Mouse (Mus musculus) gastrocnemius, adult 2 months (tissue): ENCODE results near the gene Smg7. TPM values are rescaled to one million over a fixed set of nuclear protein-coding genes. Genes with fewer than 3 reads are reported as not detected.

Experiments used
- DNase-seq: peaks from one replicate; pipeline ENCODE4 v3.0.0; 2022
- H3K27ac ChIP-seq: fragments of 200-600 bp; 2 replicates; pipeline ENCODE4 v1.8.1; 2022; ENCODE audit warnings: mild to moderate bottlenecking
- H3K4me3 ChIP-seq: fragments of 200-600 bp; 2 replicates; pipeline ENCODE4 v1.8.1; 2022; ENCODE audit warnings: mild to moderate bottlenecking, moderate library complexity
- CTCF ChIP-seq: fragments of 200-600 bp; IDR thresholded peaks from 2 replicates; pipeline ENCODE4 v1.8.1; 2022; ENCODE audit warnings: antibody characterized with exemption, mild to moderate bottlenecking, moderate library complexity
- intact Hi-C: fragments of 180-260 bp; cut with DNase I; formaldehyde crosslinking; loops from one replicate; pipeline ENCODE4 v1.15.1; 2025
- total RNA-seq, 2 experiments: library from RNA; stranded (reverse); gene quantifications; 2 replicates each; pipeline ENCODE4 v1.2.3; 2021

Smg7 gene
- total RNA-seq, 2 experiments from 2014 or later: 38.7 to 40.4 TPM

GRCm38 (mm10) chr1:152810533-152811439 lies 91.7 kb downstream of the Smg7 start:
- H3K27ac ChIP-seq: no peak overlapping the region
- intact Hi-C loops: no loop called here
- DNase-seq: no peak
- H3K4me3 ChIP-seq: no peak overlapping the region
- TF ChIP-seq CTCF: no peak

- Histone ChIP-seq H3K4me3 (no peak overlapping the region), H3K27ac (peak overlapping the region; percentile 63)
- TF ChIP-seq CTCF: no peak
- DNase-seq: peak; percentile 47
- intact Hi-C loops: no loop called here
Measured at GRCm38 (mm10) chr1:152809541-152810252, 92.7 kb downstream of the Smg7 start.

GRCm38 (mm10) chr1:152808392-152808680 lies 94.1 kb downstream of the Smg7 start:
- H3K4me3 ChIP-seq: peak overlapping the region; percentile 46
- H3K27ac ChIP-seq: peak overlapping the region; percentile 49
- intact Hi-C loops: no loop called here
- DNase-seq: no peak
- no peak for TF ChIP-seq CTCF

- H3K4me3 ChIP-seq: peak overlapping the region; percentile 46
- TF ChIP-seq CTCF: no peak
- H3K27ac ChIP-seq: peak overlapping the region; percentile 49
- intact Hi-C loops: no loop called here
- DNase-seq: no peak
Measured at GRCm38 (mm10) chr1:152807619-152808391, 94.6 kb downstream of the Smg7 start.

- DNase-seq: no peak
- TF ChIP-seq CTCF: no peak
- intact Hi-C loops: no loop called here
- Histone ChIP-seq H3K4me3 (no peak overlapping the region), H3K27ac (no peak overlapping the region)
Measured at GRCm38 (mm10) chr1:152804907-152805306, 97.5 kb downstream of the Smg7 start.

GRCm38 (mm10) chr1:152800633-152801176 lies 101.7 kb downstream of the Smg7 start:
- Histone ChIP-seq H3K4me3 (no peak overlapping the region), H3K27ac (no peak overlapping the region)
- intact Hi-C loops: no loop called here
- no peak for TF ChIP-seq CTCF
- no peak for DNase-seq

- intact Hi-C loops: loop anchor here (10.0 kb wide), 1 partner anchor 585 kb away; no protein-coding TSS in a partner anchor
- H3K27ac ChIP-seq: peak within 1 kb of the TSS; percentile 35
- DNase-seq: no peak
Measured at GRCm38 (mm10) chr1:152799897-152800296, 102.5 kb downstream of the Smg7 start, which contains the start of gene Ncf2. Gene Ncf2, plus strand, starts transcription at chr1:152800194.

GRCm38 (mm10) chr1:152798125-152798524 lies 104.3 kb downstream of the Smg7 start:
- H3K4me3 ChIP-seq: no peak overlapping the region
- intact Hi-C loops: loop anchor here (10.0 kb wide), 1 partner anchor 587 kb away; no protein-coding TSS in a partner anchor
- peak overlapping the region; percentile 21 for H3K27ac ChIP-seq
- no peak for DNase-seq
- TF ChIP-seq CTCF: no peak

More at GRCm38 (mm10) chr1:152799897-152800296, 102.5 kb downstream of the Smg7 start, which contains the start of gene Ncf2:
- no peak for TF ChIP-seq CTCF
- no peak within 1 kb of the TSS for H3K4me3 ChIP-seq

- TF ChIP-seq CTCF: no peak
- intact Hi-C loops: loop anchor here (10.0 kb wide), 1 partner anchor 588 kb away; no protein-coding TSS in a partner anchor
- Histone ChIP-seq H3K4me3 (no peak overlapping the region), H3K27ac (peak overlapping the region; percentile 16; the same call in 1 of the 2 replicates)
- no peak for DNase-seq
Measured at GRCm38 (mm10) chr1:152796683-152797263, 105.7 kb downstream of the Smg7 start.

- no peak for DNase-seq
- TF ChIP-seq CTCF: no peak
- Histone ChIP-seq H3K4me3 (no peak overlapping the region), H3K27ac (no peak overlapping the region)
- intact Hi-C loops: loop anchor here (10.0 kb wide), 1 partner anchor 589 kb away; no protein-coding TSS in a partner anchor
Measured at GRCm38 (mm10) chr1:152795688-152796255, 106.7 kb downstream of the Smg7 start.

- no peak for TF ChIP-seq CTCF
- no peak for DNase-seq
- Histone ChIP-seq H3K27ac (peak overlapping the region; percentile 49), H3K4me3 (no peak overlapping the region)
- intact Hi-C loops: loop anchor here (5.0 to 10.0 kb wide), 2 partner anchors 299 to 591 kb away; no protein-coding TSS in a partner anchor
Measured at GRCm38 (mm10) chr1:152793495-152794130, 108.8 kb downstream of the Smg7 start.
